Mouse (Mus musculus) liver, embryonic 14.5 days (tissue): ENCODE measurements at regions not wholly inside any gene's neighbourhood (a gene's known extent, or its start where the extent isn't known, plus 50 kb on each side); places are given as distances from the start of the nearest gene placed in this dataset.

Source experiments
- ATAC-seq: fragments of 200-750 bp; cut with Nextera tagmentation; 2 replicates; pipeline ENCODE4 v1.8.0; 2017; ENCODE audit warnings: moderate number of reproducible peaks, mild to moderate bottlenecking, moderate library complexity; ENCODE audit not compliant: insufficient read depth
- DNase-seq, 3 experiments: peaks; one replicate each; pipeline ENCODE4 v3.0.0-alpha.2; 2012 to 2013; ENCODE audit warnings: low read depth in 3 of 3, low spot score in 3 of 3
- H3K27ac ChIP-seq: fragments of 300-500 bp; sonication (generic); 2 replicates; pipeline ENCODE4 v1.5.1; 2014; ENCODE audit warnings: moderate library complexity, mild to moderate bottlenecking, control low read depth, inconsistent platforms
- H3K27me3 ChIP-seq: fragments of 300-500 bp; sonication (generic); 2 replicates; pipeline ENCODE4 v1.6.1; 2014; ENCODE audit warnings: mild to moderate bottlenecking, low read length, moderate library complexity; ENCODE audit not compliant: control insufficient read depth, insufficient read depth
- H3K36me3 ChIP-seq: fragments of 300-500 bp; sonication (generic); replicated peaks from 2 replicates; pipeline ENCODE4 v1.6.1; 2014; ENCODE audit warnings: low read depth; ENCODE audit not compliant: control insufficient read depth, insufficient read depth
- H3K4me1 ChIP-seq, 2 experiments: fragments of 200-500 bp in 1 of 2; fragments of 300-500 bp in 1 of 2; sonication (generic) in 1 of 2; replicated peaks; 2 replicates each; pipeline ENCODE4 v1.6.1; 2012 to 2014; ENCODE audit warnings: antibody characterized with exemption in 1 of 2, inconsistent platforms in 1 of 2, low read length in 1 of 2; ENCODE audit not compliant: control insufficient read depth in 2 of 2, insufficient read depth in 2 of 2
- H3K4me2 ChIP-seq: fragments of 300-500 bp; sonication (generic); 2 replicates; pipeline ENCODE4 v1.6.1; 2014; ENCODE audit warnings: low read depth, mild to moderate bottlenecking, control low read depth, moderate library complexity
- H3K4me3 ChIP-seq, 2 experiments: fragments of 200-500 bp in 1 of 2; fragments of 300-500 bp in 1 of 2; sonication (generic) in 1 of 2; 2 replicates each; pipeline ENCODE4 v1.5.1; 2012 to 2014; ENCODE audit warnings: low read depth in 2 of 2, low read length in 2 of 2, mild to moderate bottlenecking in 2 of 2, control low read depth in 1 of 2, inconsistent platforms in 1 of 2, moderate library complexity in 1 of 2; ENCODE audit not compliant: insufficient read depth in 1 of 2
- H3K9ac ChIP-seq: fragments of 300-500 bp; sonication (generic); replicated peaks from 2 replicates; pipeline ENCODE4 v1.6.1; 2014; ENCODE audit warnings: mild to moderate bottlenecking, control low read depth, moderate library complexity
- H3K9me3 ChIP-seq: fragments of 300-500 bp; sonication (generic); 2 replicates; pipeline ENCODE4 v1.6.1; 2016; ENCODE audit warnings: low read length, mixed read lengths; ENCODE audit not compliant: control insufficient read depth
- CTCF ChIP-seq: IDR thresholded peaks from 2 replicates; pipeline ENCODE4 v1.5.1; 2016; ENCODE audit warnings: antibody characterized with exemption, low read depth, control low read depth
- EP300 ChIP-seq: IDR thresholded peaks from 2 replicates; pipeline ENCODE4 v1.6.1; 2016; ENCODE audit warnings: antibody characterized with exemption, low read depth
- WGBS: fragments of 180-500 bp; shearing (Covaris S2); extraction: QIAGEN DNeasy Blood & Tissue Kit; methylation state at CpG from one replicate; pipeline ENCODE4 v1.1.7; 2014; ENCODE audit not compliant: insufficient replicate concordance; 5-methylcytosine and 5-hydroxymethylcytosine counted together

GRCm38 (mm10) chr15:90021746-90022312 is 180.2 kb upstream of the Syt10 start:
- Histone ChIP-seq H3K27ac (no peak overlapping the region), H3K9ac (no peak overlapping the region), H3K4me1 (no peaks in the 10 kb centered on the region), H3K4me3 (no peak overlapping the region), H3K4me2 (no peak overlapping the region), H3K9me3 (no peaks in the 10 kb centered on the region), H3K36me3 (no peaks in the 10 kb centered on the region), H3K27me3 (no peaks in the 10 kb centered on the region)
- DNase-seq = no peak
- TF ChIP-seq CTCF = no peak
- TF ChIP-seq EP300 = no peak
- ATAC-seq = no peak

DNA sequence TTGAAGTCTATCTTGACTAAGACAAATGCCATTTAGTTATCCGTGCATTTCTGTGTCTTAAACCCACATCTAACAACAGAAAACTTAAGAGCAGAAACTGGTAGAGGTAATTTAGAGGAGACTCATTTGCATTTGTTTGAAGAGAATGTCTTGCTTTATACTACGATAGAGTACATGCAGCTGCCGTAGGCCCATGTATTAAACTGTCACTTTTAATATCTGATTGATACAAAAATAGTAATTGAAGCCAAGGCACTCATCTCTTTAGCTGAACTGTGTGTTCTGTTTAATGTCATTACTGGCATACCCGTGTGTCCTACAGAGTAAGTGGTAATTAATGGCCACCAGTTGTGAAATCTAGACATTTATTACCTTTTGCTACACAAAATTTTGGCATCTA is 181.5 kb upstream of the Syt10 start:
- no peak overlapping the region for H3K9ac ChIP-seq
- ATAC-seq (no peak), DNase-seq (no peak)
- H3K4me1 ChIP-seq = no peaks in the 10 kb centered on the region
- H3K27me3 ChIP-seq = no peaks in the 10 kb centered on the region
- H3K36me3 ChIP-seq = no peaks in the 10 kb centered on the region
- H3K4me3 ChIP-seq = no peak overlapping the region
- H3K27ac ChIP-seq = no peak overlapping the region
- TF ChIP-seq CTCF (no peak), EP300 (no peak)
- WGBS = 58% methylated on average over 4 of the region's 4 CpGs
- no peaks in the 10 kb centered on the region for H3K9me3 ChIP-seq
- H3K4me2 ChIP-seq = no peak overlapping the region

GRCm38 (mm10) chr15:90034356-90034755 is 189.8 kb upstream of the Alg10b start:
- Histone ChIP-seq H3K4me2 (no peak overlapping the region), H3K4me1 (no peaks in the 10 kb centered on the region), H3K4me3 (no peak overlapping the region), H3K36me3 (no peaks in the 10 kb centered on the region), H3K9me3 (no peaks in the 10 kb centered on the region), H3K9ac (no peak overlapping the region), H3K27ac (no peak overlapping the region), H3K27me3 (no peaks in the 10 kb centered on the region)
- TF ChIP-seq EP300 = no peak
- no peak for TF ChIP-seq CTCF
- DNase-seq (no peak), ATAC-seq (no peak)
- WGBS = 55% methylated on average over 2 of the region's 2 CpGs

- Histone ChIP-seq H3K4me2 (no peak overlapping the region), H3K27me3 (no peaks in the 10 kb centered on the region), H3K9ac (no peak overlapping the region), H3K27ac (no peak overlapping the region), H3K4me3 (no peak overlapping the region), H3K9me3 (no peaks in the 10 kb centered on the region), H3K4me1 (no peaks in the 10 kb centered on the region), H3K36me3 (no peaks in the 10 kb centered on the region)
- ATAC-seq (no peak), DNase-seq (no peak)
- 64% methylated on average over 5 of the region's 5 CpGs for WGBS
- TF ChIP-seq CTCF = no peak
- TF ChIP-seq EP300 = no peak
Measured at GRCm38 (mm10) chr15:90045683-90046082, 178.4 kb upstream of the Alg10b start.

GRCm38 (mm10) chr15:90062021-90062420 is 162.1 kb upstream of the Alg10b start:
- no peaks in the 10 kb centered on the region for H3K9me3 ChIP-seq
- no peak for TF ChIP-seq EP300
- TF ChIP-seq CTCF = no peak
- no peak for ATAC-seq

More at GRCm38 (mm10) chr15:90062021-90062420, 162.1 kb upstream of the Alg10b start:
- Histone ChIP-seq H3K27me3 (no peaks in the 10 kb centered on the region), H3K9ac (no peak overlapping the region), H3K27ac (no peak overlapping the region), H3K4me2 (no peak overlapping the region), H3K4me3 (no peak overlapping the region), H3K36me3 (no peaks in the 10 kb centered on the region), H3K4me1 (no peaks in the 10 kb centered on the region)
- WGBS = 42% methylated on average over 7 of the region's 7 CpGs
- no peak for DNase-seq
